Mouse (Mus musculus) adrenal gland, adult 2 months (tissue): Measurements from ENCODE around the gene Smok2a. TPM values are rescaled to one million over a fixed set of nuclear protein-coding genes. Genes with fewer than 3 reads are reported as not detected.
"Not testable (repeated sequence)": the region's sequence is repeated elsewhere in the genome, so short reads cannot be mapped to it uniquely, and the experiment has no call there.

ENCODE experiments used
- DNase-seq: peaks from one replicate; pipeline ENCODE4 v3.0.0; 2021
- long read RNA-seq: library from polyadenylated mRNA; stranded (forward); transcript quantifications from one replicate; pipeline ENCODE4 v2.0.0, GENCODE M21; 2021
- polyA plus RNA-seq: library from polyadenylated mRNA; depleted of rRNA; stranded (reverse); fragments of >200 nt; gene quantifications from 2 replicates; pipeline ENCODE4 v1.2.3, GENCODE M21; 2012; rRNA removed
- total RNA-seq, 2 experiments: library from RNA; stranded (reverse); gene quantifications; 2 replicates each; pipeline ENCODE4 v1.2.3; 2021

Gene Smok2a
- total RNA-seq (not detected), polyA plus RNA-seq (not detected in 2 replicates)
- long read RNA-seq: 0 reads

GRCm38 (mm10) chr17:13220888-13221287 lies at the start of gene Smok2a:
Smok2a (plus strand) TSS chr17:13221188.
- DNase-seq: no peak

GRCm38 (mm10) chr17:13173578-13173977 lies 47.4 kb upstream of the Smok2a start:
- not testable (repeated sequence) for DNase-seq

GRCm38 (mm10) chr17:13174029-13174428 lies 47.0 kb upstream of the Smok2a start:
- not testable (repeated sequence) for DNase-seq

GRCm38 (mm10) chr17:13175609-13176008 lies 45.4 kb upstream of the Smok2a start:
- DNase-seq: not testable (repeated sequence)

- not testable (repeated sequence) for DNase-seq
Observed at GRCm38 (mm10) chr17:13177796-13178195, 43.2 kb upstream of the Smok2a start.

- DNase-seq: not testable (repeated sequence)
Observed at GRCm38 (mm10) chr17:13179021-13179420, 42.0 kb upstream of the Smok2a start.

GRCm38 (mm10) chr17:13180491-13180890 lies 40.5 kb upstream of the Smok2a start:
- not testable (repeated sequence) for DNase-seq

GRCm38 (mm10) chr17:13182712-13183111 lies 38.3 kb upstream of the Smok2a start:
- not testable (repeated sequence) for DNase-seq

- not testable (repeated sequence) for DNase-seq
Observed at GRCm38 (mm10) chr17:13184514-13184913, 36.5 kb upstream of the Smok2a start.

GRCm38 (mm10) chr17:13186541-13186940 lies 34.4 kb upstream of the Smok2a start:
- not testable (repeated sequence) for DNase-seq

GRCm38 (mm10) chr17:13187621-13188020 lies 33.4 kb upstream of the Smok2a start:
- DNase-seq: not testable (repeated sequence)

- DNase-seq: not testable (repeated sequence)
Observed at GRCm38 (mm10) chr17:13188846-13189245, 32.1 kb upstream of the Smok2a start.

GRCm38 (mm10) chr17:13190836-13191583 lies 30.0 kb upstream of the Smok2a start:
- DNase-seq: not testable (repeated sequence)

- DNase-seq: not testable (repeated sequence)
Observed at GRCm38 (mm10) chr17:13196486-13196885, 24.5 kb upstream of the Smok2a start.

GRCm38 (mm10) chr17:13198812-13199211 lies 22.2 kb upstream of the Smok2a start:
- not testable (repeated sequence) for DNase-seq

- DNase-seq: not testable (repeated sequence)
Observed at GRCm38 (mm10) chr17:13199880-13200409, 21.0 kb upstream of the Smok2a start.

- DNase-seq: not testable (repeated sequence)
Observed at GRCm38 (mm10) chr17:13201551-13201950, 19.4 kb upstream of the Smok2a start.

GRCm38 (mm10) chr17:13202453-13203107 lies 18.4 kb upstream of the Smok2a start:
- not testable (repeated sequence) for DNase-seq

GRCm38 (mm10) chr17:13205247-13205646 lies 15.7 kb upstream of the Smok2a start:
- DNase-seq: not testable (repeated sequence)

GRCm38 (mm10) chr17:13206491-13206890 lies 14.5 kb upstream of the Smok2a start:
- no peak for DNase-seq

- not testable (repeated sequence) for DNase-seq
Observed at GRCm38 (mm10) chr17:13208460-13208859, 12.5 kb upstream of the Smok2a start.

GRCm38 (mm10) chr17:13212136-13212850 lies 8.7 kb upstream of the Smok2a start:
- no peak for DNase-seq
